Mouse (Mus musculus) heart, embryonic 14.5 days (tissue): ENCODE measurements around the gene Rhof. TPM values are rescaled to one million over a fixed set of nuclear protein-coding genes. Genes with fewer than 3 reads are reported as not detected.
A peak's percentile ranks its signal among the peaks of the same experiment; 100 is the strongest.

Experiments used
- ATAC-seq: fragments of 200-750 bp; cut with Nextera tagmentation; 2 replicates; pipeline ENCODE4 v1.8.0; 2017; ENCODE audit warnings: low read depth, moderate TSS enrichment; ENCODE audit not compliant: insufficient number of reproducible peaks, insufficient read depth, low FRiP score
- H3K27ac ChIP-seq, 2 experiments: fragments of 200-500 bp in 1 of 2; fragments of 300-500 bp in 1 of 2; sonication (generic) in 1 of 2; replicated peaks in 1 of 2; 2 replicates each; pipeline ENCODE4 v1.5.1; 2012 to 2014; ENCODE audit warnings: low read depth in 2 of 2, low read length in 2 of 2, control low read depth in 1 of 2, mild to moderate bottlenecking in 1 of 2, mixed read lengths in 1 of 2; ENCODE audit not compliant: control insufficient read depth in 1 of 2, insufficient read depth in 1 of 2
- H3K27me3 ChIP-seq: fragments of 300-500 bp; sonication (generic); 2 replicates; pipeline ENCODE4 v1.6.1; 2014; ENCODE audit warnings: mild to moderate bottlenecking, low read length, control low read depth; ENCODE audit not compliant: control insufficient read depth, insufficient read depth
- H3K36me3 ChIP-seq: fragments of 300-500 bp; sonication (generic); 2 replicates; pipeline ENCODE4 v1.6.1; 2014; ENCODE audit warnings: mild to moderate bottlenecking, control low read depth, low read length, mixed read lengths; ENCODE audit not compliant: control insufficient read depth, insufficient read depth
- H3K4me1 ChIP-seq, 2 experiments: fragments of 200-500 bp in 1 of 2; fragments of 300-500 bp in 1 of 2; sonication (generic) in 1 of 2; 2 replicates each; pipeline ENCODE4 v1.6.1; 2012 to 2014; ENCODE audit warnings: low read length in 2 of 2, control low read depth in 1 of 2, mixed read lengths in 1 of 2; ENCODE audit not compliant: control insufficient read depth in 2 of 2, insufficient read depth in 2 of 2
- H3K4me2 ChIP-seq: fragments of 300-500 bp; sonication (generic); 2 replicates; pipeline ENCODE4 v1.6.1; 2014; ENCODE audit warnings: mild to moderate bottlenecking, low read length
- H3K4me3 ChIP-seq, 2 experiments: fragments of 200-500 bp in 1 of 2; fragments of 300-500 bp in 1 of 2; sonication (generic) in 1 of 2; 2 replicates each; pipeline ENCODE4 v1.5.1; 2012 to 2014; ENCODE audit warnings: low read length in 2 of 2, mild to moderate bottlenecking in 2 of 2, control low read depth in 1 of 2, low read depth in 1 of 2, moderate library complexity in 1 of 2; ENCODE audit not compliant: control insufficient read depth in 1 of 2, insufficient read depth in 1 of 2
- H3K9ac ChIP-seq: fragments of 300-500 bp; sonication (generic); 2 replicates; pipeline ENCODE4 v1.6.1; 2014; ENCODE audit warnings: mild to moderate bottlenecking, low read length
- H3K9me3 ChIP-seq: fragments of 300-500 bp; sonication (generic); 2 replicates; pipeline ENCODE4 v1.6.1; 2016; ENCODE audit warnings: low read length, control low read depth; ENCODE audit not compliant: control insufficient read depth
- WGBS: fragments of 180-500 bp; shearing (Covaris S2); extraction: QIAGEN DNeasy Blood & Tissue Kit; methylation state at CpG from one replicate; pipeline ENCODE4 v1.1.7; 2014; 5-methylcytosine and 5-hydroxymethylcytosine counted together
- polyA plus RNA-seq: library from polyadenylated mRNA; unstranded; fragments of >200 nt; fragmentation: Nextera tagmentation; extraction: Ambion mirVana; gene quantifications from 2 replicates; pipeline ENCODE4 v1.2.1, GENCODE M21; 2014

Gene Rhof
- polyA plus RNA-seq, 1 experiment from 2014 or later = 0.99 TPM

GRCm38 (mm10) chr5:123141555-123142160 is 9.2 kb upstream of the Rhof start:
- no peak for ATAC-seq
- no peaks in the 10 kb centered on the region for H3K9me3 ChIP-seq

GRCm38 (mm10) chr5:123140694-123141554 is 8.4 kb upstream of the Rhof start:
- peak; percentile 7; the same call in 1 of the 2 replicates for ATAC-seq
- under 1% methylated on average over 31 of the region's 31 CpGs for WGBS
- Histone ChIP-seq H3K27ac (peak overlapping the region; percentile 99 to 100), H3K9ac (peak overlapping the region; percentile 100), H3K36me3 (peaks cover 19% of the 10 kb centered on the region), H3K4me1 (peaks cover 38 to 56% of the 10 kb centered on the region in 2 experiments), H3K9me3 (no peaks in the 10 kb centered on the region), H3K4me2 (peak overlapping the region; percentile 95), H3K27me3 (no peaks in the 10 kb centered on the region), H3K4me3 (peak overlapping the region; percentile 93)

More at GRCm38 (mm10) chr5:123141555-123142160, 9.2 kb upstream of the Rhof start:
- H3K4me2 ChIP-seq = peak overlapping the region; percentile 95
- H3K4me3 ChIP-seq = peak overlapping the region; percentile 93
- WGBS = under 1% methylated on average over 35 of the region's 38 CpGs
- H3K4me1 ChIP-seq = peaks cover 33 to 52% of the 10 kb centered on the region in 2 experiments
- H3K36me3 ChIP-seq = peaks cover 26% of the 10 kb centered on the region
- no peaks in the 10 kb centered on the region for H3K27me3 ChIP-seq
- peak overlapping the region; percentile 100 for H3K9ac ChIP-seq
- H3K27ac ChIP-seq = peak overlapping the region; percentile 99 to 100

- ATAC-seq = no peak
- Histone ChIP-seq H3K9ac (peak overlapping the region; percentile 100), H3K27ac (peak overlapping the region; percentile 100), H3K9me3 (no peaks in the 10 kb centered on the region), H3K4me1 (peaks cover 47 to 56% of the 10 kb centered on the region in 2 experiments), H3K4me2 (peak overlapping the region; percentile 95), H3K36me3 (peaks cover 10% of the 10 kb centered on the region), H3K4me3 (peak overlapping the region; percentile 65 to 93), H3K27me3 (no peaks in the 10 kb centered on the region)
- WGBS = 2% methylated on average over 28 of the region's 28 CpGs
These were observed 7.5 kb upstream of the Rhof start for GRCm38 (mm10) chr5:123139722-123140627.

- no peak for ATAC-seq
- Histone ChIP-seq H3K27ac (peak overlapping the region; percentile 100), H3K36me3 (0 out of 2 replicates have a peak, but pooled peaks cover 4% of the 10 kb centered on the region), H3K27me3 (no peaks in the 10 kb centered on the region), H3K4me2 (peak overlapping the region; percentile 95), H3K9ac (peak overlapping the region; percentile 100), H3K4me1 (peaks cover 46 to 56% of the 10 kb centered on the region in 2 experiments), H3K4me3 (peak overlapping the region; percentile 65 to 93), H3K9me3 (no peaks in the 10 kb centered on the region)
- 1% methylated on average over 39 of the region's 39 CpGs for WGBS
These were observed 6.6 kb upstream of the Rhof start for GRCm38 (mm10) chr5:123138953-123139721.

- peaks cover 49 to 56% of the 10 kb centered on the region in 2 experiments for H3K4me1 ChIP-seq
- no peak for ATAC-seq
- peak overlapping the region; percentile 65 to 93 for H3K4me3 ChIP-seq
- H3K9me3 ChIP-seq = no peaks in the 10 kb centered on the region
- H3K4me2 ChIP-seq = peak overlapping the region; percentile 95
- H3K36me3 ChIP-seq = 0 out of 2 replicates have a peak, but pooled peaks cover 10% of the 10 kb centered on the region
- peak overlapping the region; percentile 100 for H3K9ac ChIP-seq
- WGBS = 1% methylated on average over 40 of the region's 40 CpGs
- no peaks in the 10 kb centered on the region for H3K27me3 ChIP-seq
- H3K27ac ChIP-seq = peak overlapping the region; percentile 100
These were observed 5.9 kb upstream of the Rhof start for GRCm38 (mm10) chr5:123138230-123138911.

- Histone ChIP-seq H3K4me2 (peak overlapping the region; percentile 95), H3K36me3 (0 out of 2 replicates have a peak, but pooled peaks cover 10% of the 10 kb centered on the region), H3K9ac (peak overlapping the region; percentile 100), H3K9me3 (no peaks in the 10 kb centered on the region), H3K27me3 (no peaks in the 10 kb centered on the region), H3K4me3 (peak overlapping the region; percentile 29 to 93), H3K4me1 (peaks cover 52 to 61% of the 10 kb centered on the region in 2 experiments), H3K27ac (peak overlapping the region; percentile 100)
- ATAC-seq = no peak
- 0% methylated on average over 5 of the region's 6 CpGs for WGBS
These were observed 5.4 kb upstream of the Rhof start for GRCm38 (mm10) chr5:123137910-123138229.
